Mouse (Mus musculus) kidney, adult 11 months (tissue): ENCODE results near the gene Tsr2.

Experiments
- DNase-seq: peaks from one replicate; pipeline ENCODE4 v3.0.0; 2022

Gene Tsr2

DNA sequence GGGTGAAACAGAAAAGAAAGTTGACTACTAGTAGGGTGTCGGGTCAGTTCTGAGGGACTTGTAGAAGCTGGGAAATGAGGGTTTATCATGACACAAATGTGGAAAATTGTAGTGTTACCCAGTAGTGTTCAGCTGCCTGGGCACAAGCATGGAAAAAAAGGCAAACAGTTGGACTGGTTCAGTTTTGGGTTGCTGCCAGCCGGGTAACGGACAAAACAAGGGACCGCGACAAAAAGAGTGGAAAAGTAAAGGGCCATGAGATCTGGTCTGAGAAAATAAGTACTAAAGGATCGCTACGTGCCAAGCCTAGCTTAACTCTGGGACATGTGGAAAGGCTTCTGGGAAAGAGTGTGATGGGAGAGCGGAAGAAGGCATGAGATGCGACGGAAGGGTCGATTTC is 50.0 kb downstream of the Tsr2 start:
- no peak for DNase-seq

DNA sequence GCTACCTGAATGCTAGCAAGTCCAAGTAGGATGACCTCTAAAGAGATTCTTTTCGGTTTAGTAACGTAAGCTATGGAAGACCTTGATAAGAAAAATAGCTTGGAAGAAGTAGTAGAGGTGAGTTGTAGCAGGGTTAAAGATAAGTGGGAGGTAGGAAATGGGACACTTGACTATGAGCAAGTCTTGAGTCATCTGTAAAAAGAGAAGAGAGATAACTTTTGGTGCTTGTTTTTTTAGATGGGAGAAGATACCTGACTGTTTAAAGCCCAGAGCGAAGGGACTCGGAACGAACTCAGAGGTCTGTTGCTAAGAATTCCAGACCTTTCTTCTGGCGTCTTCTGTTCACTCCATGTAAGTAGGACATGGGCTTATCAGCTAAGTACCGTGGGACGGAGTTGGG is 50.5 kb downstream of the Tsr2 start, which contains the start of gene Fgd1:
TSS of gene Fgd1 (plus strand) at position 301 of the 400 bp plus-strand sequence.
- no peak for DNase-seq

DNA sequence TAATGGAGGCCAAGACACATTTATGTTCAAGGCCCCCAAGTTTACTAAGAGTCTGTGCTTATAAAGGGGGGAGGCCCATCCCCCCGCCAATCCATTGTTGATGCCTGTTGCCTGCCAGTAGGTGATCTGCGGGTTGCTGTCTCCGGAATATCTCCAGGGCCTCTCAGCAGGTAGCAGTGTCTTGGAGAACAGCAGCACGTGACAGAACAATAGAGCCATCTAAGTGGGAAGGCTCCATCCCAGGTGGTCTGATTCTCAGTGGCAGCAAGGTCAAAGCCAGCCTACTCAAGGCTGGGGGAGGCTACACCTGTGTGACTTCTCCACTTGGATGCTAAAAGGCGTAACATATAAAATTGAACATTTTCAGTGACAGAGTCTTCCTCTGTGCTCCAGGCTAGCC is 55.1 kb downstream of the Tsr2 start:
- no peak for DNase-seq
